Mouse (Mus musculus) kidney, adult 10 weeks (tissue): ENCODE results near the gene Akap2. TPM values are rescaled to one million over a fixed set of nuclear protein-coding genes. Genes with fewer than 3 reads are reported as not detected.

Experiments
- polyA plus RNA-seq: library from polyadenylated mRNA; stranded (reverse); fragments of 350-450 nt; fragmentation: Illumina TruSeq; extraction: RNeasy Lipid Tissue Mini Kit (QIAGEN cat#74804); gene quantifications from one replicate; pipeline ENCODE4 v1.2.3, GENCODE M21; 2014; ENCODE audit warnings: low read depth, low replicate concordance

Gene Akap2
- 97.8 TPM for polyA plus RNA-seq

GRCm38 (mm10) chr4:57717354-57717753 is at the start of gene Akap2:
Akap2 (plus strand) TSS chr4:57717657.

GRCm38 (mm10) chr4:57916201-57916661 is 198.8 kb downstream of the Akap2 start, which contains the start of gene D630039A03Rik:
D630039A03Rik (minus strand) TSS chr4:57916297.

Other genes with a start within 250 kb of the Akap2 start
- not detected for gene Pakap, start 149.5 kb upstream of the Akap2 start, polyA plus RNA-seq
- 16.8 TPM for gene D630039A03Rik, start 198.6 kb downstream of the Akap2 start, polyA plus RNA-seq
- gene Txn1, start 238.8 kb downstream of the Akap2 start, polyA plus RNA-seq = 530 TPM